Mouse (Mus musculus): Measurements from ENCODE around the gene Myrf.
"Not testable (repeated sequence)": the region's sequence is repeated elsewhere in the genome, so short reads cannot be mapped to it uniquely, and the experiment has no call there.

Gene Myrf

GRCm38 (mm10) chr19:10183299-10183983, 57.1 kb downstream of the Myrf start:
- in situ Hi-C loops (cut with MboI, MseI): no loop called here

GRCm38 (mm10) chr19:10182670-10183298, 57.8 kb downstream of the Myrf start, which contains the start of gene Fads1:
Fads1 (plus strand) TSS chr19:10182888.
- in situ Hi-C loops (cut with MboI, MseI): no loop called here

DNA sequence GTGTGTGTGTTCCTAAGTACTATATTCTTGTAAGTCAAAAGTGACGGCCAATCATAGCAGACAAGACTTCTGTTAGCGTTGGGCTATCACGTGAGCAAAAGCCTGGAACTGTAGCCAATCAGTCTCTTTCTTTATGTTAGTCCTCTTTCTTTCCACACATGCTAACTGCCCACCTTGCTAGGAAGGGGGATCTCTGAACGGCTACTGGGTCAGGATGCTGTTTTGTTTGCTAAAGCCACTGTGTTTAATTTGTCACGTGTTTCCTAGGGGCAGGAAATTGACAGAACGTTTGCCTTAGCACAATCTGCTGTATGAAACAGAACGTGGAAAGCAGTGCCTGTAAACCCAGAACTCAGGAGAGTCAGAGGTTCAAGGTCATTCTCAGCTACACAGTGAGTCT, 58.4 kb downstream of the Myrf start:
- in situ Hi-C loops (cut with MboI, MseI): no loop called here

DNA sequence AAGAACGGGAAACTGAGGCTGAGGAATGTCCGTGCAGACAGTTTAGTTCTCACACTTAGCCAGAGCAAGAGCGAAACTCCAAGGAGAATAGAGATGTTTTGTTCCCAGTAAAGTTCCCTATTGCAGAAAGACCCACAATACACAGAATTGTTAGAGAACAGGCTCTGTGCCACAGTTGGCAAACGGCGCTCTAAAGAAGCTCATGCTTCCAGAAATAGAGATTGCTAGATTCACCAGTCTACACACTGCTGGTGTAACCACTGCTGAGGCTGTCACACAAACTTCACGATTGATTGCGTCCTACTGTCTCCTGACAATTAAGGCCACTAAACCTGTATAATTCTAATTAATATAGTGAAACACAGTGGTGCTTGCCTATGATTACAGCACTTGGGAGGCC, 59.3 kb downstream of the Myrf start:
- in situ Hi-C loops (cut with MboI, MseI): no loop called here

DNA sequence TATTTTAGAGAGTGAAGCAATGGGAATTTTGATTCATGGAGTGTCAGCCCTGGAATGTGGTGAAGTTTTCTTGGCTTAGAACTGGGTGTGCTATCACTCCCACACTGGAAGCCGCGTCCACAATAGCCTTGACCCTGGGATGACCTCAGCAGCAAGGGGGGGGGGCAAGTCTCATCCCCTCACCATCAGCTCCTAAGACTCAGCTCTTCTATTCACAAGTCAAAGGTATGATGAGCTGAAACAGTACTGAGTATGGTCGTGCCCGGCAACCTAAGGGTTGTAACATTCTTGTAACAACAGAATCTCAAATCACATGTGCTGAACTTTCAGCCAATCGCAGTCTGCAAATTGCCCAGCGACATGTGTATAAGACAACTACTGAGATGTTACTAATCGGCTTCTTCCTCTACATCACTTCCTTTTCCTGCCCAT, 63.6 kb downstream of the Myrf start:
- in situ Hi-C loops (cut with MboI, MseI): no loop called here

DNA sequence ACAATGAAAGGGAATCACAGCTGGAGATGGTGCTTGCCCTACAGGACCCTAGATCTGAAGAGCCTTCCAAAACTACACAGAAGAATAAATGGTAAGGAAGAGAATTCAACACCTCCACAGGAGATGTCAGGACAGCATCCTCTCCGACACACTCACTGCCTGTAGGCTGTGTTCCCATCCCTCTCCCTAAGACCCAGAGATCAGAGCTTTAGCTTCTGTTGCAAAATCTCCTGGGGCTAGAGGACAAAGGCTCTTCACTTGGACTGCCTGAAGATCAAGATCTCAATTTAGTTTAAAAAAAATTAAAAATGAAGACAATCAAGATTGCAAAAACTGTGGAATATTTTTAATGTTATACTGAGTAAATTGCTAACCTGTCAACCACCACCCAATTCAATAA, 64.1 kb downstream of the Myrf start:
- in situ Hi-C loops (cut with MboI, MseI): no loop called here

DNA sequence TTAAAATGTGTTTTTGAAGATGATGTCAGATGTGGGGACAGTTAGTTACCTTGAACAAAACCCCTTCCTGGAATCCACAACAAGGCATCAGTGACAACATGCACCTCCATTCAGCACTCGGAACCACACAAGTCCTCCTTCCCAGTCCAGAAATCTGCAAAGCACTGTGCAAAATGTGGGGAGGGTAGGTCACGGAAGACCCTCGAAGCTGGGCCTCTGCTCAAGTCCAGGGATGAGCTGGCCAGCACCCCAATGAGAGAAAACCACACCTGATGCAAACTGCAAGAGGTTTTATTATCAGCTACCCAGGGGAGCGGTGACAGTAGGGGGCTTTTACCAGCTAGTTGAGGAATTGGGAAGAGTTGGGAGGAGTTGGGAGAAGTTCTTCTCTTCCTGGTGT, 65.6 kb downstream of the Myrf start:
- in situ Hi-C loops (cut with MboI, MseI): no loop called here

DNA sequence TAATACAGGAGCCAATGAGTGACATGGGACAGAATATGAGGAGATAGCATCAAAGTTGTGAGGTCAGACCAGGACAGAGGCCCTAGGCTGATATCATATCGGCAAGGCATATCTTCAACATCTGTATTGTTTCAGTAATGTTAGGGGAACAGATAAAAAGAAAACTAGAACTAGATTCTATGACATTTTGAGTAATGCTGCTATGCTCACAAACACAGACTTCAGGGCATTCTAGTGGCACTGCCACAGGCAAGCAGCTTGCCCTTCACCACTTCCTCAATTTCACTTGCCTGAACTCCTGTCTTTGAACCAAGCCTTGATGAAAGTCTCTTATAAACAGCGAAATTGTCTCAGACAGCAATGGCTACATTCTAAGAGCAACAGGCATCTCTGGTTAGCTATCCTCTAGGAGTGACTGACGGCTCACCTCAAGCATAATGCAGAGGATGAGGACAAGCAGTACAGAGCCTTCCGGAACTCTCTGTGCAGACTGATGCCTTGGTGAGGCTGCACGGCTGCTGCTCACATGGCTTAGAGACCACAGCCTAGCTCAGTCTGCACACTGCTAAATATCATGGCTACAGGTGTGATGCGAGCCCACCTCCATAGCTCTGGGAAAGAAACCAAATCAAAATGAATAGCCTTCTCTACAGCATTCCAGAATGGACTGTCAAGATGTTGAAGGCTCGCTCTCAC, 66.6 kb downstream of the Myrf start:
- in situ Hi-C loops (cut with MboI, MseI): no loop called here

- in situ Hi-C loops (cut with MboI, MseI): no loop called here
Measured at GRCm38 (mm10) chr19:10173116-10173718, 67.3 kb downstream of the Myrf start.

DNA sequence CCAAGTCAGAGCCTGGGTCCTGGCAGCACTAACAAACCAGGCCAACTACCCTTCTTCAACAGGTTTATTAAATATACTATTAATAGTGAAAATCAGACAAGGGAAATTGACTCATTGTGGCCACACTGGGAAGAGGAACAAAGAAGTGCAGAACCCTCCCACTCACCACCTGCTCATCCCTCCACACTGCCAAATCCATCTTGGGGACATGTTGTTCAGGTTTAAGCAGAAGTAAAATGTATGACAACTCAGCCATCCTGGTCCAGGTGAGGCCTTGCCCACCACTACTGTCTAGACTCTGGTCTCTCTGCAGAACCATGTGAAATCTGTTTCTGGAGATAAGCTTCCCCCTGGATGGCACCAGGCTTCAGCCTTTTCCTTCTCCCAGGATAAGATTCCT, 68.7 kb downstream of the Myrf start:
- in situ Hi-C loops (cut with MboI, MseI): no loop called here

- in situ Hi-C loops (cut with MboI, MseI): no loop called here
Measured at GRCm38 (mm10) chr19:10171359-10171758, 69.2 kb downstream of the Myrf start.

DNA sequence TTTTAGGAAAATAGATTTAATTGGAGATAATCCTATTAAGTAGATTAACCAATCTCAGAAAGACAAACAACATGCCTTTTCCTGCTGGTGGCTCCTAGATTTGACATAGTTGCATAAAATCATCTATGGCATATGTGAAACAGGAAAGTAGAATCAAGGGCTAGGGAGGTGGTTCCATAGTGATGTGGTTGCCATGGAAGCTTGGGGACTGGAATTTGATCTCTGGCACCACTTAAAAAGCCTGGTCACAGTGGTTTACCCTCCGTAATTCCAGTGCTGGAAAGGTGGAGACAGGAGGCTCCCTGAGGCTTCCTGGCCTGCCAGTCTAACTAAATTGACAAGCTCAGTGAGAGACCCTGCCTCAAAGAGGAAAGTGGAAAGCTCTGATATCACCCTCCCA, 70.1 kb downstream of the Myrf start:
- in situ Hi-C loops (cut with MboI, MseI): no loop called here

DNA sequence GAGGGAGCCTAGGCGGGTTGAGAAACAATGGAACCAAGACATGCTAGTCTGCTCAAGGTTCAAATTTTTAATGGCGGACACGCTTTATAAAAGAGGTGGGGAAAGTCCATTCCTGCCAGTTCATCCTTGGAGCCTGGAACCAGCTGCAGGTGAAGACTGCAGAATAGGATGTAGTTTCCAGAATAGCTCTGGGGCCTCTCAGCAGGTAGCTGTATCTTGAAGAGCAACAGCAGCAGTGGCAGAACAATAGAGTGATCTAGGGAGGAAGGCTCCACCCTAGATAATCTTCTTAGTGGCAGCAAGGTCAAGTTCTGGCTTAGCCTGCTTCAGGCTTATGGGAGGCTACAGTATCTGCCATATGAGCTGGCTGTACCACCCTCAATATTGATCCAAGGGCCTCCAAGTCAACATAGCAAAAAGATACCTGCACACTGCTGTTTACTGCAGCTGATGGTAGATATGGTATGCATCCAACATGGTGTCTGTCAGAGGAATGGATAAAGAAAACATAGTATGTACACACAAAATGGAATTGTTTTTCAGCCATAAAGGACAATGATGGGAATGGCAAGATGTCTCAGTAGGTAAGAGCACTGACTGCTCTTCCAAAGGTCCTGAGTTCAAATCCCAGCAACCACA, 70.7 kb downstream of the Myrf start:
- in situ Hi-C loops (cut with MboI, MseI): not testable (repeated sequence)

DNA sequence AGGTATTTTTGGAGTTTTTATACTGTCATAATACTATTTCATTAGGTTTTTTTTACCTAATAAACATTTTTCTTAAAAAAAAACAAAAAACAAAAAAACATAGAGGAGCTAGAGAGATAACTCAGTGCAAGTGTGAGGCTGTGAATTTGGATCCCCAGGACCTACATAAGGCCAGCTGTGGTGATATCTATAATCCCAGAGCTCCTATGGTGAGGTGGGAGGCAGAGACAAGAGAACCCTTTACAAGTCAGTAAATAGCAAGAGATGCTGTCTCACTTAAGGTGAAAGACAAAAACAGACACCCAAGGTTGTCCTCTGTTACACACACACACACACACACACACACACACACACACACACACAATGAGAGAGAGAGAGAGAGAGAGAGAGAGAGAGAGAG, 71.4 kb downstream of the Myrf start:
- in situ Hi-C loops (cut with MboI, MseI): no loop called here

GRCm38 (mm10) chr19:10168441-10168840, 72.1 kb downstream of the Myrf start:
- in situ Hi-C loops (cut with MboI, MseI): no loop called here

GRCm38 (mm10) chr19:10167951-10168350, 72.6 kb downstream of the Myrf start:
- in situ Hi-C loops (cut with MboI, MseI): no loop called here

GRCm38 (mm10) chr19:10167112-10167511, 73.4 kb downstream of the Myrf start:
- in situ Hi-C loops (cut with MboI, MseI): no loop called here

GRCm38 (mm10) chr19:10165928-10166327, 74.6 kb downstream of the Myrf start:
- in situ Hi-C loops (cut with MboI, MseI): not testable (repeated sequence)

- in situ Hi-C loops (cut with MboI, MseI): no loop called here
Measured at GRCm38 (mm10) chr19:10163896-10164295, 76.7 kb downstream of the Myrf start.

All from T-helper 2 cell (primary cell).